Mouse (Mus musculus) heart, embryonic 16.5 days (tissue): ENCODE measurements around the gene Vps13c. TPM values are rescaled to one million over a fixed set of nuclear protein-coding genes. Genes with fewer than 3 reads are reported as not detected.

Experiments used
- ATAC-seq: fragments of 200-750 bp; cut with Nextera tagmentation; replicated peaks from 2 replicates; pipeline ENCODE4 v1.8.0; 2017; ENCODE audit warnings: moderate number of reproducible peaks; ENCODE audit not compliant: insufficient read depth, low FRiP score; ENCODE audit errors: extremely low read depth
- H3K27ac ChIP-seq: fragments of 300-500 bp; sonication (generic); 2 replicates; pipeline ENCODE4 v1.5.1; 2014; ENCODE audit warnings: mild to moderate bottlenecking, low read length, control low read depth, moderate library complexity
- H3K27me3 ChIP-seq: fragments of 300-500 bp; sonication (generic); 2 replicates; pipeline ENCODE4 v1.6.1; 2014; ENCODE audit warnings: low read length, mixed read lengths; ENCODE audit not compliant: control insufficient read depth, insufficient read depth
- H3K36me3 ChIP-seq: fragments of 300-500 bp; sonication (generic); 2 replicates; pipeline ENCODE4 v1.6.1; 2014; ENCODE audit not compliant: control insufficient read depth, insufficient read depth
- H3K4me1 ChIP-seq: fragments of 300-500 bp; sonication (generic); 2 replicates; pipeline ENCODE4 v1.6.1; 2014; ENCODE audit warnings: low read length, mixed read lengths; ENCODE audit not compliant: control insufficient read depth, insufficient read depth
- H3K4me2 ChIP-seq: fragments of 300-500 bp; sonication (generic); 2 replicates; pipeline ENCODE4 v1.6.1; 2014; ENCODE audit warnings: low read depth, mild to moderate bottlenecking, control low read depth, low read length
- H3K4me3 ChIP-seq: fragments of 300-500 bp; sonication (generic); 2 replicates; pipeline ENCODE4 v1.5.1; 2014; ENCODE audit warnings: mild to moderate bottlenecking, control low read depth, low read length
- H3K9ac ChIP-seq: fragments of 300-500 bp; sonication (generic); 2 replicates; pipeline ENCODE4 v1.6.1; 2014; ENCODE audit warnings: low read length, control low read depth
- H3K9me3 ChIP-seq: fragments of 300-500 bp; sonication (generic); replicated peaks from 2 replicates; pipeline ENCODE4 v1.6.1; 2016; ENCODE audit warnings: low read length; ENCODE audit not compliant: control insufficient read depth
- WGBS: fragments of 180-500 bp; shearing (Covaris S2); extraction: QIAGEN DNeasy Blood & Tissue Kit; methylation state at CpG from one replicate; pipeline ENCODE4 v1.1.7; 2014; 5-methylcytosine and 5-hydroxymethylcytosine counted together
- polyA plus RNA-seq: library from polyadenylated mRNA; unstranded; fragments of >200 nt; fragmentation: Nextera tagmentation; extraction: Ambion mirVana; gene quantifications from 2 replicates; pipeline ENCODE4 v1.2.1, GENCODE M21; 2015

The Vps13c gene
- 3.8 and 4.3 TPM in 2 replicates for polyA plus RNA-seq

DNA sequence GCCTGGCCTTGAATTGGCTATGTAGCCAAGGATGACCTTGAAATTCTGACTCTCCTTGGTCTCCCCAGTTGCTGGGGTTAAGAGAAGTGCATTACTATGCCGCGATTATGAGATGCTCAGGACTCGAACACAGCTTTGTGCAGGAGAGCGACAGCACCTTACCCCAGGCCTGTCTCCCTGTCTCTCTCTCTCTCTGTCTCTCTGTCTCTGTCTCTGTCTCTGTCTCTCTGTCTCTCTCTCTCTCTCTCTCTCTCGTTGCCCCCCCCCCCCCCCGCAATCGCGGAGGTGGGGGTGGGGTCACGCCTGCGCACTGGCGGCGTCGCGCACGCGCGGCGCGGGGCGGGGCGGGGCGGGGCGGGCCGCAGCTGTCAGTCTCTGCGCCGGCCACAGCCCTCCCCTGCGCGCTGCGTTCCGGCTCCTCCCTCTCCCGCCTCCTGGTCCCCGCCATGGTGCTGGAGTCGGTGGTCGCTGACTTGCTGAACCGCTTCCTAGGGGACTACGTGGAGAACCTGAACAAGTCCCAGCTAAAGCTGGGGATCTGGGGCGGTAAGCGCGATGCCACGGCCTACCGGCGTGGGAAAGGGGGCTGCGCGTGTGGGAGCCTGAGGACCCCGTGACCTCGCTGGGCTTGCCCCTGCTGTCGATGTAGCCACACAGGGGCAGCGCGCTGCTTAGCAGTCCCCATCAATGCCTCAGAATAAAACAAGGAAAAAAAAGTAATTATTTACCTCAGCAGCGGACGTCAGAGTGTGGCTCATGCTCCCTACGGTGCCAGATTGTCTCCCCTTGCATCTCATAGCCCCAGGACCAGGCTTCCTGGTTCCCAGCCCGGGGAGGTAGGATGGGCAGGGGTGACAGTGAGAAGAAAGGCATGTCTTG, at the start of gene Vps13c:
Vps13c (plus strand) TSS at position 416 of the 879 bp plus-strand sequence.
- 0% methylated on average over 43 of the region's 53 CpGs for WGBS
- peaks cover 11% of the 10 kb centered on the region for H3K4me1 ChIP-seq
- no peaks in the 10 kb centered on the region for H3K9me3 ChIP-seq
- H3K27me3 ChIP-seq, result no peaks in the 10 kb centered on the region
- peak; percentile 98 for ATAC-seq
- peak within 1 kb of the TSS; percentile 94 for H3K4me3 ChIP-seq
- H3K4me2 ChIP-seq, result peak within 1 kb of the TSS; percentile 95
- H3K36me3 ChIP-seq, result no peaks in the 10 kb centered on the region
- peak within 1 kb of the TSS; percentile 73 for H3K27ac ChIP-seq
- H3K9ac ChIP-seq, result peak within 1 kb of the TSS; percentile 93

GRCm38 (mm10) chr9:67792405-67792804, 47.8 kb upstream of the Vps13c start:
- Histone ChIP-seq H3K4me3 (no peak overlapping the region), H3K9ac (no peak overlapping the region), H3K36me3 (no peaks in the 10 kb centered on the region), H3K27me3 (no peaks in the 10 kb centered on the region), H3K4me1 (peaks cover 6% of the 10 kb centered on the region; the same call in 1 of the 2 replicates), H3K27ac (no peak overlapping the region), H3K9me3 (no peaks in the 10 kb centered on the region), H3K4me2 (no peak overlapping the region)
- ATAC-seq, result no peak
- 75% methylated on average over 5 of the region's 5 CpGs for WGBS

GRCm38 (mm10) chr9:67793501-67793900, 46.7 kb upstream of the Vps13c start:
- no peak overlapping the region for H3K4me3 ChIP-seq
- no peaks in the 10 kb centered on the region for H3K9me3 ChIP-seq
- no peak overlapping the region for H3K9ac ChIP-seq
- H3K36me3 ChIP-seq, result no peaks in the 10 kb centered on the region
- H3K4me2 ChIP-seq, result no peak overlapping the region
- ATAC-seq, result no peak
- no peaks in the 10 kb centered on the region for H3K27me3 ChIP-seq
- peaks cover 6% of the 10 kb centered on the region; the same call in 1 of the 2 replicates for H3K4me1 ChIP-seq
- no peak overlapping the region for H3K27ac ChIP-seq
- WGBS, result 73% methylated on average over 6 of the region's 6 CpGs

- Histone ChIP-seq H3K27me3 (no peaks in the 10 kb centered on the region), H3K9ac (no peak overlapping the region), H3K27ac (no peak overlapping the region), H3K4me1 (peaks cover 13% of the 10 kb centered on the region), H3K36me3 (no peaks in the 10 kb centered on the region), H3K4me3 (no peak overlapping the region), H3K9me3 (no peaks in the 10 kb centered on the region), H3K4me2 (no peak overlapping the region)
- 67% methylated on average over 1 of the region's 1 CpGs for WGBS
- no peak for ATAC-seq
Observed at GRCm38 (mm10) chr9:67794216-67794615, 46.0 kb upstream of the Vps13c start.

- no peaks in the 10 kb centered on the region for H3K9me3 ChIP-seq
- no peak for ATAC-seq
- H3K4me3 ChIP-seq, result no peak overlapping the region
- H3K36me3 ChIP-seq, result no peaks in the 10 kb centered on the region
- no peaks in the 10 kb centered on the region for H3K27me3 ChIP-seq
- no peak overlapping the region for H3K4me2 ChIP-seq
- WGBS, result 95% methylated on average over 4 of the region's 4 CpGs
- no peak overlapping the region for H3K9ac ChIP-seq
- H3K27ac ChIP-seq, result no peak overlapping the region
- H3K4me1 ChIP-seq, result peaks cover 15% of the 10 kb centered on the region
Observed at GRCm38 (mm10) chr9:67794668-67795067, 45.5 kb upstream of the Vps13c start.

DNA sequence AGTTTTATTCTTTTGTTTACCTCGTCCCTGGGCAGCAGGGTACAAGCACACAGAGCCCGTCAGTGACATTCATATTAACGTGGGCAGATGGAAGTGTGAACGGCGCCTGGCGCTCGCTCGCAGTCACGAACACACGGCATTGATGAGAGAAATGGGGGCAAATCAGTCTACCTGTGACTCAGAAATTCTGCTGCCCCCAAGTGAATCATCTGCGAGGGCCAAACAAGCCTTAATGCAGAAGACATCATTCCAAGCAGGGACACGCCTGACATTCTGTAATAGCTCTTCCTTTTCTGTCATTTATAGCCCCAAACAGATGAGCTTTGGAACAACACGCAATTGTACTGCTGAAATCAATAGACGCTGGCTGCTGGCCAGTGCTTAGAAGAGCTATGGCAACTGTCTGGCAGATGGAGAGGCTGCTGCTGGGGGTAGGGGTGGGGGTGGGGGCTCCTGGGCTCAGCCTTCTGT, 45.0 kb upstream of the Vps13c start:
- no peak for ATAC-seq
- Histone ChIP-seq H3K9ac (no peak overlapping the region), H3K27ac (no peak overlapping the region), H3K4me1 (peaks cover 17% of the 10 kb centered on the region), H3K27me3 (no peaks in the 10 kb centered on the region), H3K9me3 (no peaks in the 10 kb centered on the region), H3K36me3 (no peaks in the 10 kb centered on the region), H3K4me3 (no peak overlapping the region), H3K4me2 (no peak overlapping the region)
- WGBS, result 69% methylated on average over 14 of the region's 14 CpGs

DNA sequence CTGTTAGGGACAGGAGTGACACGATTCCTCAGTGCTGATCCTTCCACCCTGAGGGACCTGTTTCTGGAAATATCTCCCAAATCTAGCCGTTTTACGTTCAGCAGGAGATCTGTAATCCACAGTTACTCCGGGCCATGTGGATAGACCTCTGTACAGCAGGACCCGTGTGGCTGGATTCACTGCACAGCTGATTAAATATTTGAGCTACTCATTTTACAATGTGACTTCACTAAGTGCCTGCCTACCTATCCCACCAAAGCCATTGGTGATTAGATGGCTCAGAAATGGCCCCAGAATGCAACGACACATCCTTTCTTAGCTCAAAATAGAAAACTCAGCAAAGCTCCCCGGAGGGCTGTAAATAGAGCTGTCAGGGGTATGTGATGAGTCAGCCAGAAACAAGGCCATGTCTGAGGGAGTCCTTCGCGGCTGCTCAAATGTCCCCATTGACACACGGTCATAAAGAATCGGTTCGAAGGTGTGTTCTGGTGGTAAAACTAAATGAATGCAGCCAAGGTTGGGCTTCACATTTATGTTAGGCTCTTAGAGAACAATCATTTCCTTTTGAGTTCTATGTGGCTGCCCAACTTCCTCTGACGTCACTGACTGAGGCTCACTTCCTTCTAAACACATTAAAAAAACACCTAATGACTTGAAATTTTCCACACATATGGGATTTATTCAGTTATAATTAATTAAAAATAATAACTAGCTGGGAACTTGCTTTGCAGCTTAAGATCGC, 40.9 kb upstream of the Vps13c start:
- H3K36me3 ChIP-seq, result no peaks in the 10 kb centered on the region
- 36% methylated on average over 14 of the region's 14 CpGs for WGBS
- ATAC-seq, result peak; percentile 65
- H3K27ac ChIP-seq, result peak overlapping the region; percentile 46
- H3K4me3 ChIP-seq, result no peak overlapping the region
- H3K9me3 ChIP-seq, result no peaks in the 10 kb centered on the region; the same call in 1 of the 2 replicates
- peaks cover 17% of the 10 kb centered on the region for H3K4me1 ChIP-seq
- no peak overlapping the region for H3K9ac ChIP-seq
- H3K27me3 ChIP-seq, result no peaks in the 10 kb centered on the region
- H3K4me2 ChIP-seq, result no peak overlapping the region; the same call in 1 of the 2 replicates

DNA sequence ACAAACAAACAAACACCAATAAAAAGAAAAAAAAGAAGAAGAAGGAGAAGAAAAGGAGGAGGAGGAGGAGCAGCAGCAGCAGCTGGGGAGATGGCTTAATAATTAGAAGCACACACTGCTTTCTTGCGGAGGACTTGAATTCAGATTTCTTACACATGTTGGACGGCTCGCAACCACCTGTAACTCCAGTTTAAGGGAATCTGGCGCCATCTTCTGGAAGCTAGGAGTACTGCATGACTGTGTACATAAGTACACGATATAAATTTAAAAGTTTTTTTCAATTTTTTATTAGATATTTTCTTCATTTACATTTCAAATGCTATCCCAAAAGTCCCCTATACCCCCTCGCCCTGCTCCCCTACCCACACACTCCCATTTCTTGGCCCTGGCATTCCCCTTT, 38.0 kb upstream of the Vps13c start:
- Histone ChIP-seq H3K4me3 (no peak overlapping the region), H3K4me1 (peaks cover 20% of the 10 kb centered on the region), H3K4me2 (no peak overlapping the region), H3K27me3 (no peaks in the 10 kb centered on the region), H3K9me3 (no peaks in the 10 kb centered on the region; the same call in 1 of the 2 replicates), H3K9ac (no peak overlapping the region), H3K27ac (no peak overlapping the region), H3K36me3 (no peaks in the 10 kb centered on the region)
- WGBS, result 41% methylated on average over 6 of the region's 6 CpGs
- ATAC-seq, result no peak

- peak overlapping the region; percentile 40 for H3K4me2 ChIP-seq
- no peaks in the 10 kb centered on the region; the same call in 1 of the 2 replicates for H3K9me3 ChIP-seq
- no peaks in the 10 kb centered on the region for H3K27me3 ChIP-seq
- no peaks in the 10 kb centered on the region for H3K36me3 ChIP-seq
- H3K4me3 ChIP-seq, result no peak overlapping the region
- peaks cover 11% of the 10 kb centered on the region for H3K4me1 ChIP-seq
- no peak overlapping the region for H3K27ac ChIP-seq
- ATAC-seq, result peak; percentile 58
- no peak overlapping the region for H3K9ac ChIP-seq
- 14% methylated on average over 5 of the region's 5 CpGs for WGBS
Observed at GRCm38 (mm10) chr9:67807000-67807399, 33.2 kb upstream of the Vps13c start.
